Mouse (Mus musculus): Measurements from ENCODE around the gene Klf1.

The Klf1 gene

GRCm38 (mm10) chr8:84895963-84896362 lies 5.8 kb upstream of the Klf1 start:
- TF ChIP-seq GATA4 (IDR thresholded peaks at IDR 0.05; ENCODE audit: insufficient replicate concordance, low read length), result no peak

DNA sequence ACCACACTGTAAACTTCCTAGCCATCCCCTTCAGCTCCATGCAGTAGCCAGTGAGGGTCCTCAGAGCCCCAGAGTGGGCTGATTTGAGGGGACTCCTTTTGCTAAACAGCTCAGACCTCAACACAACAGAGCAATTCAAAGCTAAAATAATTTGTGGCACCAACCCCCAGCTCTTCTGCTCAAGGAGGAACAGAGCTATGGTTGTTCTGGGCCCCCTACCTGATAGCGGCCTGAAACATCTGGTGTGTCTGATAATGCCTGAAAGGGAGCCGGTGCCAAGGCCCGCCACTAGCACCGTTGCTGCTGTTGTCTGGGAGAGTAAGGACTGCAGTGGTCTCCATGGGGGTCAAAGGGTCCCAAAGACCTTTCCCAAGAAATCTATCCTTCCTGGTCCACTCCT lies 657 bp upstream of the Klf1 start:
- no peak for TF ChIP-seq GATA4 (IDR thresholded peaks at IDR 0.05; ENCODE audit: insufficient replicate concordance, low read length)

GRCm38 (mm10) chr8:84902367-84902919 lies 715 bp downstream of the Klf1 start:
- TF ChIP-seq GATA4 (IDR thresholded peaks at IDR 0.05; ENCODE audit: insufficient replicate concordance, low read length), result no peak

GRCm38 (mm10) chr8:84902920-84903661 lies 1.4 kb downstream of the Klf1 start:
- TF ChIP-seq GATA4 (IDR thresholded peaks at IDR 0.05; ENCODE audit: insufficient replicate concordance, low read length), result no peak

- no peak for TF ChIP-seq GATA4 (IDR thresholded peaks at IDR 0.05; ENCODE audit: insufficient replicate concordance, low read length)
These were observed 2.6 kb downstream of the Klf1 start for GRCm38 (mm10) chr8:84904351-84904750.

GRCm38 (mm10) chr8:84907037-84907436 lies 5.3 kb downstream of the Klf1 start:
- no peak for TF ChIP-seq GATA4 (IDR thresholded peaks at IDR 0.05; ENCODE audit: insufficient replicate concordance, low read length)

DNA sequence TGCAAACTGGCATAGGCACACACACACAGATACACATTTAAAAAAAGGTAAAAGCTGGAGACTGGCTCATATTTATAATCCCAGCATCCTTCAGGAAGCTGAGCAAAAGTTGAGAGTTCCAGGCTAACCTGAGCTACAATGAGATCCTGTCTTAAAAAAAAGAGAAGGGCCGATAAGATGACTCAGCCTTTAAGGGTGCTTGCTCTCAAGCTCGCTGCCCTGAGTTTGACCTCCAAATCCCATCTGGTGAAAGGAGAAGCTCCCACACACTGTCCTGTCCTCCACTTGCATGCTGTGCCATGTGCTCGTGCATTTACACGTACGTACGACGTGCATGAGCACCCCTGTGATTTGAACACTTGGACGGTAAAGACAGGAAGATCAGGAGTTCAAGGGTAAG lies 5.8 kb downstream of the Klf1 start:
- no peak for TF ChIP-seq GATA4 (IDR thresholded peaks at IDR 0.05; ENCODE audit: insufficient replicate concordance, low read length)

GRCm38 (mm10) chr8:84908421-84909161 lies 6.9 kb downstream of the Klf1 start, which contains the start of gene Dnase2a:
Gene Dnase2a (plus strand): TSS chr8:84908560.
- TF ChIP-seq GATA4 (IDR thresholded peaks at IDR 0.05; ENCODE audit: insufficient replicate concordance, low read length), result no peak

DNA sequence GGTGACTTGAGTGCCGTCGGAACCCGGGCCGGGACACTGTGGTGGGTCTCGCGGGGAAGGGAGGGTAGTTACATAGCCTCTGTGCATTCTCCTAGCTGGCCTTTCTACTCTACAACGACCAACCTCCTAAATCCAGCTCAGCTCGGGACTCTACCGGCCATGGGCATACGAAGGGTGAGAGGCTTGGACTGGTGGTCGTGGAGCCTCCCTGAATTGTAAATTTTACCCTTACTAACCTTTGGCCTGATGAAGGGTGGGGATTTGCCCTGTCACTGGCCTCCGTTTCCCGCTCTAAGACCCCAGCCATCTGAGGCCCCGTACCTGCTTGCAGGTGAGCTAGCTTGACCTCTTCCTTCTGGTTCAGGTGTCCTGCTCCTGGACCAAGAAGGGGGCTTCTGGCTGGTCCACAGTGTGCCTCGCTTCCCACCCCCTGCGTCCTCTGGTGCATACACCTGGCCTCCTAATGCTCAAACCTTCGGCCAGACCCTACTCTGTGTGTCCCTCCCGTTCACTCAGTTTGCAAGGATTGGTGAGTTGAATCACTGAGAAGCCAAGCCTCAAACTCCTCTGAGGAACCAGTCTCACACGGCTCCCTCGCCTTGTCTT lies 7.5 kb downstream of the Klf1 start:
- TF ChIP-seq GATA4 (IDR thresholded peaks at IDR 0.05; ENCODE audit: insufficient replicate concordance, low read length), result no peak

DNA sequence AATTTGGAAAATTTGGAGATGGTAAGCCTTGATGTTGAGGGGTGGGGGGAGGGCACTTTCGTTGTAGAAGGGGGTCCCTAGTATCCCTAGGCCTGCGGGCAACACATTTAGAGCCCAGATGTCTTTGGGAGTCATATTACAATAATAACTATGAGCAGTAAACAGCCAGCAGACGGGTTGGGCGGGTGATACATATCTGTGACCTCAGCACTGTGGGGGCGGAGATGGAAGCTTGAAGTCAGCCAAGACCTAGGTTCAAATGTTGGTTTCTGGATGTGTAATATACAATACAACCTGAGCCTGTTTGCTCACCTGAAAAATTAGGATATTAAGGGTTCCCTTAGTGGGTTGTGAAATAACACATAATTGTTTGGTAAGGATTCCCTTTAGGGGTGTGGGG lies 8.2 kb downstream of the Klf1 start:
- TF ChIP-seq GATA4 (IDR thresholded peaks at IDR 0.05; ENCODE audit: insufficient replicate concordance, low read length), result no peak

DNA sequence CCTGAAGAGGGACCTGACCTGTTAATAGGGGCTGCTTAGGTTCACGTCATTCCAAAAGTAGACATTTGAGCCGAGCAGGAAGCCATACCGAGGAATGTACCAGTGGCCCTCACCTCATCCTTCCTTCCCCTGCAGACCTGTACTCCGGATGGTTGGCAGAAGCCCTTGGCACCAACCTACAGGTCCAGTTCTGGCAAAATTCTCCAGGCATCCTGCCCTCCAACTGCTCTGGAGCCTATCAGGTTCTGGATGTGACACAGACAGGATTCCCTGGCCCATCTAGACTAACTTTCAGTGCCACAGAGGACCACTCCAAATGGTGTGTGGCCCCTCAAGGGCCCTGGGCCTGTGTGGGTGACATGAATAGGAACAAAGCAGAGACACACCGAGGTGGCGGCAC lies 8.8 kb downstream of the Klf1 start:
- TF ChIP-seq GATA4 (IDR thresholded peaks at IDR 0.05; ENCODE audit: insufficient replicate concordance, low read length), result no peak

- TF ChIP-seq GATA4 (IDR thresholded peaks at IDR 0.05; ENCODE audit: insufficient replicate concordance, low read length), result no peak
These were observed 10.1 kb downstream of the Klf1 start for GRCm38 (mm10) chr8:84911854-84912253.

GRCm38 (mm10) chr8:84912391-84912790 lies 10.7 kb downstream of the Klf1 start:
- no peak for TF ChIP-seq GATA4 (IDR thresholded peaks at IDR 0.05; ENCODE audit: insufficient replicate concordance, low read length)

- no peak for TF ChIP-seq GATA4 (IDR thresholded peaks at IDR 0.05; ENCODE audit: insufficient replicate concordance, low read length)
These were observed 11.3 kb downstream of the Klf1 start for GRCm38 (mm10) chr8:84912895-84913501.

GRCm38 (mm10) chr8:84913502-84913900 lies 11.8 kb downstream of the Klf1 start:
- no peak for TF ChIP-seq GATA4 (IDR thresholded peaks at IDR 0.05; ENCODE audit: insufficient replicate concordance, low read length)

All from liver, adult (tissue).